Mouse (Mus musculus) E14TG2a.4 (cell line): ENCODE data around the gene Mtss1l.

Experiments used
- CTCF ChIP-seq: conservative IDR thresholded peaks from 2 replicates; pipeline ENCODE4 v1.5.1; 2014; ENCODE audit warnings: low read length
- NANOG ChIP-seq: IDR thresholded peaks from 2 replicates; pipeline ENCODE4 v1.6.1; 2014; ENCODE audit warnings: borderline replicate concordance, low read length, mixed read lengths
- POU5F1 ChIP-seq: IDR thresholded peaks from 2 replicates; pipeline ENCODE4 v1.6.1; 2014; ENCODE audit warnings: low read length, borderline replicate concordance

- TF ChIP-seq CTCF (no peak), POU5F1 (no peak), NANOG (no peak)
These were observed 65.7 kb downstream of the Mtss1l start for GRCm38 (mm10) chr8:110786934-110787333.
